Mouse (Mus musculus) liver, postnatal 0 days (tissue): ENCODE measurements around the gene Gypa.

ENCODE experiments used
- CTCF ChIP-seq: sonication (generic); IDR thresholded peaks from 2 replicates; pipeline ENCODE4 v1.5.1; 2016; ENCODE audit warnings: antibody characterized with exemption, low read depth
- EP300 ChIP-seq: IDR thresholded peaks from 2 replicates; pipeline ENCODE4 v1.6.1; 2016; ENCODE audit warnings: antibody characterized with exemption, low read depth, mild to moderate bottlenecking

DNA sequence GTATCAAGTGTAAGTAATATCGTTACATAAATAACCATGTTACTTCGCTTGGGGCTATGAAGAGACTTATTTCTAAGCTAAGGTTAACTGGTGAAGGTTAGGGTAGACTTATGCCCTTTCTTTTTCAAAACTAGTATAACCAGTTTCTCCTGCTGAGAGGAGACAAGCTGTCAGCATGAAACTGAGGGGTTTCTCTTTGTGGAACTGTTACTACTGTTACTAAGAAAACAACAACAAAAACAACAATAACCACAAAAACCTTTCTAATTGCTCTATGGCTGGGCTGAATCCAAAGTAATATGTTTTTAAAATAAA lies 722 bp downstream of the Gypa start:
- no peak for TF ChIP-seq CTCF
- TF ChIP-seq EP300 = no peak
